Mouse (Mus musculus) olfactory bulb, adult 2 months (tissue): ENCODE data around the gene Strbp.

Source experiments
- CTCF ChIP-seq: fragments of 200-500 bp; IDR thresholded peaks from 2 replicates; pipeline ENCODE4 v1.5.1; 2012; ENCODE audit warnings: low read depth, mild to moderate bottlenecking, low read length, moderate library complexity; ENCODE audit not compliant: insufficient read depth
- POLR2A ChIP-seq: fragments of 200-500 bp; IDR thresholded peaks from 2 replicates; pipeline ENCODE4 v1.6.1; 2012; ENCODE audit warnings: mild to moderate bottlenecking, low read depth, low read length, moderate library complexity; ENCODE audit not compliant: insufficient read depth

DNA sequence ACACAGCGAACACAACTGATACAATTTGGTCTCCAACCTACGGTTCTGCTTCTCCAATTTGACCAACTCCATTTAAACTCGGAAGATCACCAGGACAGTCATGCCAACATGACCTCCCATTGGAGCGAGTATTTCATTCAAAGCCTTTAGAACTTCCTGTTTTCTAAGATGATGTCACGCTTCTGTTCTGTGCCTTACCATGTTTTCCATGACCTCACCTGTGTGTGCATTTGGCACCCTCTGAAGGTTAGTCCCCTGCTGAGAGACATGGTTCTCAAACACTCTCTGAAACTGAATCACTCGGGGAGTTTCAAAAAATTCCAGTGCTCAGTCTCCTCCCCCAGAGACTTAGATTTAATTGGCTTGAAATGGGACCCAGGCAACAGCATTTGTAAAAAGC is 12.6 kb upstream of the Strbp start:
- TF ChIP-seq CTCF (no peak), POLR2A (no peak)
